Mouse (Mus musculus) forebrain, embryonic 11.5 days (tissue): ENCODE measurements around the gene Scoc. TPM values are rescaled to one million over a fixed set of nuclear protein-coding genes. Genes with fewer than 3 reads are reported as not detected.
A peak's percentile ranks its signal among the peaks of the same experiment; 100 is the strongest.

ENCODE experiments used
- ATAC-seq: fragments of 200-750 bp; cut with Nextera tagmentation; replicated peaks from 2 replicates; pipeline ENCODE4 v1.8.0; 2017; ENCODE audit warnings: moderate TSS enrichment; ENCODE audit not compliant: low FRiP score
- DNase-seq: peaks from one replicate; pipeline ENCODE4 v3.0.0-alpha.2; 2017; ENCODE audit warnings: low spot score
- H3K27ac ChIP-seq: fragments of 300-500 bp; sonication (generic); 2 replicates; pipeline ENCODE4 v1.5.1; 2014; ENCODE audit warnings: low read depth, low read length
- H3K27me3 ChIP-seq: fragments of 300-500 bp; sonication (generic); 2 replicates; pipeline ENCODE4 v1.6.1; 2014; ENCODE audit warnings: mild to moderate bottlenecking, low read length, mixed read lengths; ENCODE audit not compliant: control insufficient read depth, insufficient read depth
- H3K36me3 ChIP-seq: fragments of 300-500 bp; sonication (generic); 2 replicates; pipeline ENCODE4 v1.6.1; 2014; ENCODE audit warnings: mild to moderate bottlenecking, low read length, moderate library complexity, mixed read lengths; ENCODE audit not compliant: control insufficient read depth, insufficient read depth
- H3K4me1 ChIP-seq: fragments of 300-500 bp; sonication (generic); replicated peaks from 2 replicates; pipeline ENCODE4 v1.6.1; 2014; ENCODE audit warnings: low read length, mixed read lengths; ENCODE audit not compliant: control insufficient read depth, insufficient read depth
- H3K4me2 ChIP-seq: fragments of 300-500 bp; sonication (generic); 2 replicates; pipeline ENCODE4 v1.6.1; 2014; ENCODE audit warnings: low read depth, mild to moderate bottlenecking, low read length, moderate library complexity, mixed read lengths; ENCODE audit not compliant: severe bottlenecking
- H3K4me3 ChIP-seq: fragments of 300-500 bp; sonication (generic); 2 replicates; pipeline ENCODE4 v1.5.1; 2014; ENCODE audit warnings: low read depth, low read length
- H3K9ac ChIP-seq: fragments of 300-500 bp; sonication (generic); 2 replicates; pipeline ENCODE4 v1.6.1; 2014; ENCODE audit warnings: low read length
- H3K9me3 ChIP-seq: fragments of 300-500 bp; sonication (generic); 2 replicates; pipeline ENCODE4 v1.6.1; 2016; ENCODE audit warnings: low read length, mixed read lengths; ENCODE audit not compliant: control insufficient read depth
- WGBS: fragments of 180-500 bp; shearing (Covaris S2); extraction: QIAGEN DNeasy Blood & Tissue Kit; methylation state at CpG from one replicate; pipeline ENCODE4 v1.1.7; 2014; 5-methylcytosine and 5-hydroxymethylcytosine counted together
- polyA plus RNA-seq: library from polyadenylated mRNA; unstranded; fragments of >200 nt; fragmentation: Nextera tagmentation; extraction: Ambion mirVana; gene quantifications from 2 replicates; pipeline ENCODE4 v1.2.1, GENCODE M21; 2014

Gene Scoc
- polyA plus RNA-seq, result 143 and 161 TPM in 2 replicates

- DNase-seq, result no peak
- ATAC-seq, result no peak
- Histone ChIP-seq H3K27ac (no peak within 1 kb of the TSS), H3K4me2 (no peak within 1 kb of the TSS), H3K27me3 (no peaks in the 10 kb centered on the region), H3K4me3 (no peak within 1 kb of the TSS), H3K9ac (no peak within 1 kb of the TSS), H3K36me3 (no peaks in the 10 kb centered on the region), H3K9me3 (no peaks in the 10 kb centered on the region), H3K4me1 (no peaks in the 10 kb centered on the region)
- 90% methylated on average over 14 of the region's 14 CpGs for WGBS
These were observed at the start of gene Scoc for GRCm38 (mm10) chr8:83458222-83458621. Gene Scoc (minus strand): TSS chr8:83458391.

DNA sequence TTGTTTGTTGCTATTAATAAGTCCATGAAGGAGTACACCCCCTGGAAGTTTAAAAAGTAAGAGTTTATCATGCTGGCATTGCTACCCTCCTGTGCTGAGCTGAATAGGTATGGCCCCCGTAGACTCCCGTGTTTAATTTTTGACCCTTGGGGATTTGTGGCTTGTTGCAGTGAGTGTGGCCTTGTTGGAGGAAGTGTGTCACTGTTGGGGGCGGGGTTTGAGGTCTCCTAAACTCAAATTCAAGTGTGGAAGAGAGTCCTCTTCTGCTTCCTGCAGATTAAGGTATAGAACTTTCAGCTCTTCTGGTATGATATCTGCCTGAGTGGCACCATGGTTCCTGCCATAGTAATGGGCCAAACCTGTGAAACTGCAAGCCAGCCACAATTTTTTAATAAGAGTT lies 1.4 kb upstream of the Scoc start:
- H3K4me1 ChIP-seq, result no peaks in the 10 kb centered on the region
- no peaks in the 10 kb centered on the region for H3K9me3 ChIP-seq
- H3K9ac ChIP-seq, result no peak overlapping the region
- 82% methylated on average over 3 of the region's 3 CpGs for WGBS
- DNase-seq (no peak), ATAC-seq (no peak)
- no peaks in the 10 kb centered on the region for H3K27me3 ChIP-seq
- no peak overlapping the region for H3K4me2 ChIP-seq
- H3K36me3 ChIP-seq, result no peaks in the 10 kb centered on the region
- H3K4me3 ChIP-seq, result no peak overlapping the region
- H3K27ac ChIP-seq, result no peak overlapping the region

DNA sequence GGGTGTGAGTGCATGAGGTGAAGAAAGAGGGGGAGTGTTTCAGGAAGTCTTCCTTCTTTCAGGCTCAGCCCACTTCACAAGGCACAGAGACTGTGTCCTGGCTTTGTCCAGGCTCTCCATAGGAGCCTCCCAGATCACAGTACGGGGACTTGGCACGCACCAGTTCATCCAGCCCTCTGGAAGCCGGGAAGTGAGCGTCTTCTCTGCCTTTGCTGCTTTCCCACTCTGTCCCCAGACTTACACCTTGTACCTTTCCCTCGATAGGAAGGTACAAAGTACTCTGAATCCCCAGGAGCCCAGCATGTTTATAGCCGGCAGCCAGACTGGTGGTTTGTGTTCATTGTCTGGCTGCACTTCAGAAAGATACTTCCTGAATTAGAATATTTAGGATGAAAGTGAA lies 1.1 kb downstream of the Scoc start:
- DNase-seq (no peak), ATAC-seq (no peak)
- no peak overlapping the region for H3K4me2 ChIP-seq
- H3K4me3 ChIP-seq, result no peak overlapping the region
- no peak overlapping the region for H3K27ac ChIP-seq
- no peaks in the 10 kb centered on the region for H3K9me3 ChIP-seq
- H3K9ac ChIP-seq, result no peak overlapping the region
- 66% methylated on average over 6 of the region's 6 CpGs for WGBS
- H3K4me1 ChIP-seq, result no peaks in the 10 kb centered on the region
- no peaks in the 10 kb centered on the region for H3K27me3 ChIP-seq
- H3K36me3 ChIP-seq, result no peaks in the 10 kb centered on the region

- Histone ChIP-seq H3K4me1 (no peaks in the 10 kb centered on the region), H3K27me3 (no peaks in the 10 kb centered on the region), H3K4me2 (no peak overlapping the region), H3K9me3 (no peaks in the 10 kb centered on the region), H3K4me3 (no peak overlapping the region), H3K27ac (no peak overlapping the region), H3K36me3 (no peaks in the 10 kb centered on the region), H3K9ac (no peak overlapping the region)
- no peak for DNase-seq
- 0 out of 2 replicates have a peak, but pooled peaks have one; percentile 60 for ATAC-seq
- 32% methylated on average over 3 of the region's 3 CpGs for WGBS
These were observed 7.1 kb downstream of the Scoc start for GRCm38 (mm10) chr8:83451056-83451455.

DNA sequence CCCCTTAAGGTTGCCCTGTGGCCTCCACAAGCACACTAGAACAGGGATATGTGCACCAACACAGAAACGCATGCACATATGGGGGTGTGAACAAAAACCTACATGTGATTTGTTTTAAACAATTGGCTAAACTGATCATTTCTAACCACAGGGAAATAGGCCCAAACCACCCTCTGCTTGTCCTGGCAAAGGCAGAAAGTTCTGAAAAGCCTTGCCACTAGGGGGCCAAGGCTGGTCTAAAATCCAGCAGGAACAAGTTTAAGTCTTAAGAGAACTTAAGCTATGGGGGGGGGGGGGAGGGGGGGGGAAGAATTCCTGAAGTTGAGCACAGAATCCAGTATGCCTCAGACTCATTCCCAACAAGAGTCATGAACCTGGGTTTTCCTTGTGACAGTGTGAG lies 8.2 kb downstream of the Scoc start:
- Histone ChIP-seq H3K36me3 (no peaks in the 10 kb centered on the region), H3K4me1 (no peaks in the 10 kb centered on the region), H3K27me3 (no peaks in the 10 kb centered on the region), H3K9ac (no peak overlapping the region), H3K4me3 (no peak overlapping the region), H3K9me3 (no peaks in the 10 kb centered on the region), H3K27ac (no peak overlapping the region), H3K4me2 (no peak overlapping the region)
- WGBS, result 89% methylated on average over 1 of the region's 1 CpGs
- ATAC-seq, result 0 out of 2 replicates have a peak, but pooled peaks have one; percentile 27
- no peak for DNase-seq

GRCm38 (mm10) chr8:83443052-83443400 lies 15.2 kb downstream of the Scoc start:
- Histone ChIP-seq H3K9me3 (no peaks in the 10 kb centered on the region), H3K4me3 (peak overlapping the region; percentile 75), H3K4me2 (peak overlapping the region; percentile 69), H3K27me3 (no peaks in the 10 kb centered on the region), H3K36me3 (no peaks in the 10 kb centered on the region), H3K4me1 (peaks cover 4% of the 10 kb centered on the region; the same call in 1 of the 2 replicates), H3K27ac (peak overlapping the region; percentile 82), H3K9ac (peak overlapping the region; percentile 68)
- 28% methylated on average over 5 of the region's 5 CpGs for WGBS
- ATAC-seq, result peak; percentile 0; the same call in 1 of the 2 replicates
- no peak for DNase-seq

DNA sequence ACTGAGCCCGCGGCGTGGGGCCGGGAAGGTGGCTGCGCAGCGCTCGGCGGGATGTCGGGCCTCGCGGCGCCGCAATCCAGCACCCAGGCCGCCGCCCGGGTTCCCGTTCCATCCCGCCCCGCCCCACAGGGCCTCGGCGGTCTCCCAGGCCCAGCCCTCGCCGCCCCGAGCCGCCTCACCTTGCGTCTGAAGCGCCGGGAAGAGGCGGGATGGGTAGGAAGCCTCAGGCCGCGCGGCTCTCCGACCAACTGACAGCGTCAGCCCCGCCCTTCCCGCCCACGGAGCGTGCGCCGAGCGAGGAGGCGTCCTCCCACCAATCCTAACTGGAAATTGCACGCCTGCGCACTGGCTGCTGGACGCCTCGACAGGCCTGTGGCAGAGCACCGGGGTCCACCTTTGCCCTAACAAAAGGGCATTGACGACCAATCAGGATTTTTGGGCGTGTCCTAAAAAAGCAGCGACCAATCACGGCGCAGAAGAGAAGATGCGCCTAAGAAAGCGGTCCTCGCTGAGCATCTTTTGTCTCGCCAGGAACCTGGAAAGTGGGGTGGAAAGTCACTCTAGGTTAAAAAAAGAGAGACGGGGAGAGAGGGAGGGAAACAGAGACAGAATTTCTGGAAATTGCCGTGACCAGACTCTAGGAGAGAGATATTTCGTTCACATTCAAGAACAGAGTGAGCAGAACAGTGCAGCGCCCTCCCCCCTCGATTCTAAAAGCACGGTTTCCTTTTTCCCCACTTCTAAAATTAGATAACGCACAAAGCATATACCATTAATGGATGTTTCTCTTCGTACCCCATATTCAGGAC lies 15.7 kb downstream of the Scoc start:
- Histone ChIP-seq H3K36me3 (no peaks in the 10 kb centered on the region; the same call in 1 of the 2 replicates), H3K27me3 (no peaks in the 10 kb centered on the region), H3K9me3 (no peaks in the 10 kb centered on the region), H3K9ac (peak overlapping the region; percentile 88), H3K27ac (peak overlapping the region; percentile 82), H3K4me2 (peak overlapping the region; percentile 69), H3K4me3 (peak overlapping the region; percentile 75), H3K4me1 (peaks cover 4% of the 10 kb centered on the region; the same call in 1 of the 2 replicates)
- WGBS, result 1% methylated on average over 60 of the region's 64 CpGs
- ATAC-seq, result peak; percentile 100
- DNase-seq, result peak; percentile 100

- peaks cover 4% of the 10 kb centered on the region; the same call in 1 of the 2 replicates for H3K4me1 ChIP-seq
- no peaks in the 10 kb centered on the region for H3K9me3 ChIP-seq
- peak overlapping the region; percentile 88 for H3K9ac ChIP-seq
- ATAC-seq (no peak), DNase-seq (no peak)
- H3K36me3 ChIP-seq, result no peaks in the 10 kb centered on the region; the same call in 1 of the 2 replicates
- peak overlapping the region; percentile 56 for H3K4me2 ChIP-seq
- H3K4me3 ChIP-seq, result peak overlapping the region; percentile 75
- WGBS, result 2% methylated on average over 29 of the region's 29 CpGs
- H3K27me3 ChIP-seq, result no peaks in the 10 kb centered on the region
- H3K27ac ChIP-seq, result peak overlapping the region; percentile 82
These were observed 16.4 kb downstream of the Scoc start for GRCm38 (mm10) chr8:83441656-83442242.
